Mouse (Mus musculus): ENCODE results near the gene Trappc4. TPM values are rescaled to one million over a fixed set of nuclear protein-coding genes. Genes with fewer than 3 reads are reported as not detected.
"Not testable (repeated sequence)": the region's sequence is repeated elsewhere in the genome, so short reads cannot be mapped to it uniquely, and the experiment has no call there.

Trappc4 gene
- total RNA-seq, 2 experiments from 2014 or later = 34.9 to 35.1 TPM

GRCm38 (mm10) chr9:44364480-44364879 lies 42.9 kb downstream of the Trappc4 start:
- DNase-seq (ENCODE audit: low spot score) = no peak
- intact Hi-C loops (cut with DNase I) = no loop called here

- DNase-seq (ENCODE audit: low spot score); intact Hi-C loops (cut with DNase I): not testable (repeated sequence)
Measured at GRCm38 (mm10) chr9:44361931-44362330, 45.5 kb downstream of the Trappc4 start.

- DNase-seq (ENCODE audit: low spot score) = peak; percentile 87
- intact Hi-C loops (cut with DNase I) = no loop called here
Measured at GRCm38 (mm10) chr9:44361190-44361917, 46.0 kb downstream of the Trappc4 start, which contains the start of gene Vps11. TSS of gene Vps11 (minus strand) at chr9:44361670.

GRCm38 (mm10) chr9:44357207-44357606 lies 50.2 kb downstream of the Trappc4 start:
- no peak for DNase-seq (ENCODE audit: low spot score)
- intact Hi-C loops (cut with DNase I) = loop anchor here (5.0 kb wide), 1 partner anchor 110 kb away; no protein-coding TSS in a partner anchor

Small RNAs within 50 kb of the gene (microRNA-seq; reads per million reads assigned to microRNA genes)
- not detected for gene Mir7085

Other genes with a start within 250 kb of the Trappc4 start
- 10 to 100 TPM; 18.6 to 22.4 TPM for gene Cbl, start 173.6 kb downstream of the Trappc4 start, total RNA-seq (2021)
- not detected for gene Ccdc153, start 166.9 kb downstream of the Trappc4 start, total RNA-seq (2021)
- 1 to 10 TPM; 4.3 to 4.4 TPM for gene Pdzd3, start 156.1 kb downstream of the Trappc4 start, total RNA-seq (2021)
- 10 to 100 TPM; 19.4 to 20.7 TPM for gene Nlrx1, start 139.0 kb downstream of the Trappc4 start, total RNA-seq (2021)
- gene Abcg4, start 119.0 kb downstream of the Trappc4 start, total RNA-seq (2021) = under 1 TPM; 0.34 to 0.42 TPM
- 10 to 100 TPM in 1 of 2 experiments, 1 to 10 TPM in 1; 7.9 to 12.7 TPM for gene Hinfp, start 101.9 kb downstream of the Trappc4 start, total RNA-seq (2021)
- 10 to 100 TPM; 11.7 to 13.9 TPM for gene C2cd2l, start 87.3 kb downstream of the Trappc4 start, total RNA-seq (2021)
- gene Dpagt1, start 81.6 kb downstream of the Trappc4 start, total RNA-seq (2021) = 10 to 100 TPM; 18.6 to 19.6 TPM
- gene H2afx, start 72.9 kb downstream of the Trappc4 start, total RNA-seq (2021) = 10 to 100 TPM; 14.6 to 15.6 TPM
- gene Hmbs, start 63.4 kb downstream of the Trappc4 start, total RNA-seq (2021) = 10 to 100 TPM; 46.3 to 47.0 TPM
- gene Vps11, start 45.9 kb downstream of the Trappc4 start, total RNA-seq (2021) = 10 to 100 TPM; 14.3 to 14.8 TPM
- gene Hyou1, start 28.1 kb downstream of the Trappc4 start, total RNA-seq (2021) = 10 to 100 TPM; 70.2 to 78.9 TPM
- gene Slc37a4, start 10.7 kb downstream of the Trappc4 start, total RNA-seq (2021) = 10 to 100 TPM; 25.5 to 27.9 TPM
- 100 to 1,000 TPM; 745 to 824 TPM for gene Rps25, start 461 bp downstream of the Trappc4 start, total RNA-seq (2021)
- gene Ccdc84, start 11.0 kb upstream of the Trappc4 start, total RNA-seq (2021) = 1 to 10 TPM; 7.2 to 8.0 TPM
- gene Foxr1, start 33.5 kb upstream of the Trappc4 start, total RNA-seq (2021) = not detected
- gene Upk2, start 47.4 kb upstream of the Trappc4 start, total RNA-seq (2021) = not detected
- gene Bcl9l, start 75.2 kb upstream of the Trappc4 start, total RNA-seq (2021) = 10 to 100 TPM; 44.9 to 57.6 TPM
- under 1 TPM; 0.10 to 0.31 TPM for gene Cxcr5, start 154.3 kb upstream of the Trappc4 start, total RNA-seq (2021)
- gene Ddx6, start 197.3 kb upstream of the Trappc4 start, total RNA-seq (2021) = 10 to 100 TPM; 72.5 to 87.3 TPM